Mouse (Mus musculus) bone marrow macrophage, adult 2 months (primary cell): Measurements from ENCODE around the gene Lrrn1.

ENCODE experiments used
- CTCF ChIP-seq: IDR thresholded peaks from 2 replicates; pipeline ENCODE4 v1.5.1; 2012; ENCODE audit warnings: low read depth, mild to moderate bottlenecking, low read length, moderate library complexity
- POLR2A ChIP-seq: IDR thresholded peaks from 2 replicates; pipeline ENCODE4 v1.6.1; 2012; ENCODE audit warnings: mild to moderate bottlenecking, low read depth, low read length, borderline replicate concordance

DNA sequence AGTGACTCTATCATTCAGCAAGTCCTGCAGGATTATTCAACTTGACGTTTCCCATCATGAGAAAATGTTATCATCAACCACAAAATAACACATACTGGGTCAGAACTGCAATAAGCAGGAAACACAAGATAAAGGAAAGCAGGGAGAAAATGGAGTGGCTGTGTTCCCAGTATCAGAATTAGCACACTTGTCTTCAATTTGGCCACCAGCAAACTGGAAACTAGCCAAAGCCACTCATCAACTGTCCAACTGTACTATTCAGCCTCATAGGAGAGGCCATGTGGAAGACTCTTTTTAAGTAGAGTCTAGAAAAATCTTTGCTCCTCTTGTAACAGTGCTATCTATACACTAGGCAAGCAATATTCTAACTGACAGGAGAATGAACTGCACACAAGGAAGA is 84.7 kb downstream of the Lrrn1 start:
- TF ChIP-seq POLR2A (no peak), CTCF (no peak)
